Mouse (Mus musculus): ENCODE data around the gene Rnf208.

- no peak for TF ChIP-seq CTCF (IDR thresholded peaks at IDR 0.05; ENCODE audit: extremely low read depth, insufficient read length, insufficient replicate concordance, low read depth, low read length)
- TF ChIP-seq POLR2A (IDR thresholded peaks at IDR 0.05; ENCODE audit: low read depth, low read length), result peak; percentile 99
These were observed 20.3 kb downstream of the Rnf208 start, which contains the start of gene Tprn for GRCm38 (mm10) chr2:25262291-25262767.

Data from small intestine, adult 2 months (tissue).